Mouse (Mus musculus): ENCODE data around the gene Dkk2.

GRCm38 (mm10) chr3:132121344-132121743 is 36.3 kb downstream of the Dkk2 start:
- TF ChIP-seq POLR2A (IDR thresholded peaks at IDR 0.05; ENCODE audit: control insufficient read depth in 1 of 2, insufficient read depth in 1 of 2, low read depth in 1 of 2, low read length in 2 of 2, poor library complexity in 1 of 2), result no peak
- TF ChIP-seq MYC (IDR thresholded peaks at IDR 0.05; ENCODE audit: low read depth, low read length), result no peak
- TF ChIP-seq EP300 (IDR thresholded peaks at IDR 0.05; ENCODE audit: low read depth in 1 of 2, low read length in 2 of 2), result no peak
- TF ChIP-seq CTCF (IDR thresholded peaks at IDR 0.05 in 2 of 3, conservative IDR thresholded peaks at IDR 0.05 in 1 of 3; ENCODE audit: control insufficient read depth in 1 of 3, insufficient read depth in 1 of 3, low read depth in 2 of 3, low read length in 3 of 3, poor library complexity in 1 of 3, severe bottlenecking in 1 of 3), result no peak
- no peak for TF ChIP-seq USF2 (IDR thresholded peaks at IDR 0.05; ENCODE audit: borderline replicate concordance in 1 of 2, insufficient read depth in 1 of 2, low read depth in 1 of 2, low read length in 2 of 2)
- no peak for TF ChIP-seq TAL1 (IDR thresholded peaks at IDR 0.05; ENCODE audit: low read length)
- TF ChIP-seq TBP (IDR thresholded peaks at IDR 0.05; ENCODE audit: low read depth, low read length), result no peak
- no peak for TF ChIP-seq HCFC1 (IDR thresholded peaks at IDR 0.05; ENCODE audit: low read depth, low read length)
- TF ChIP-seq BHLHE40 (IDR thresholded peaks at IDR 0.05; ENCODE audit: borderline replicate concordance, low read depth, low read length), result no peak
